ENCODE assay signal across 11 mouse cellular contexts in genomic region chr13:94064571-94064970, GRCm38 (mm10). TPM values are rescaled to one million over a fixed set of nuclear protein-coding genes. Genes with fewer than 3 reads are reported as not detected.
DNase-seq lines count a peak whose midpoint lies in the region; ATAC-seq and TF ChIP-seq lines count a peak whose summit lies in the region.
"Had no signal": no experiment of that assay in that cellular context is flagged by ENCODE, and none has a peak within 500 bp of the region (broad histone marks: within the 10 kb centered on the region; RNA-seq: fewer than 3 reads in every experiment).

No protein-coding gene starts in this region.

- no peak overlapping the region for H3K4me2 ChIP-seq in lung, postnatal 0 days (replicated peaks; ENCODE audit: low read depth, low read length)
- H3K4me2 ChIP-seq in intestine, embryonic 16.5 days (ENCODE audit: low read depth, low read length): no peak overlapping the region
- H3K4me2 ChIP-seq: heart, embryonic 13.5 days; stomach, embryonic 15.5 days had no signal

- no peaks in the 10 kb centered on the region for H3K27me3 ChIP-seq in kidney, adult 2 months (replicated peaks; ENCODE audit: control insufficient read depth, insufficient read depth, low read length)
- no peaks in the 10 kb centered on the region for H3K27me3 ChIP-seq in lung, postnatal 0 days (replicated peaks; ENCODE audit: insufficient read depth, low read length)
- H3K27me3 ChIP-seq in intestine, embryonic 16.5 days (replicated peaks; ENCODE audit: control insufficient read depth, insufficient read depth, low read length): no peaks in the 10 kb centered on the region
- H3K27me3 ChIP-seq: stomach, embryonic 15.5 days had no signal

- no peak overlapping the region for H3K27ac ChIP-seq in kidney, adult 2 months (ENCODE audit: insufficient read depth, low read depth, low read length)
- H3K27ac ChIP-seq in lung, postnatal 0 days (ENCODE audit: low read length): 0 out of 2 replicates have a peak overlapping the region, but pooled peaks have one; percentile 20
- H3K27ac ChIP-seq in intestine, embryonic 16.5 days (ENCODE audit: low read length): no peak overlapping the region
- H3K27ac ChIP-seq: heart, embryonic 13.5 days; stomach, embryonic 15.5 days had no signal

- TF ChIP-seq EP300 in lung, postnatal 0 days (IDR thresholded peaks at IDR 0.05): no peak

- peak; percentile 67 for ATAC-seq in lung, postnatal 0 days
- no peak for ATAC-seq in megakaryocyte, adult 5-6 weeks (ENCODE audit: poor library complexity, severe bottlenecking)
- no peak for ATAC-seq in frontal cortex, adult (ENCODE audit: low TSS enrichment)
- no peak for ATAC-seq in intestine, embryonic 16.5 days

- peaks cover 13% of the 10 kb centered on the region for H3K4me1 ChIP-seq in kidney, adult 2 months (ENCODE audit: control insufficient read depth, insufficient read depth, low read length)
- peaks cover 16% of the 10 kb centered on the region for H3K4me1 ChIP-seq in lung, postnatal 0 days (ENCODE audit: insufficient read depth, low read depth, low read length)
- peaks cover 22% of the 10 kb centered on the region for H3K4me1 ChIP-seq in intestine, embryonic 16.5 days (ENCODE audit: control insufficient read depth, insufficient read depth, low read length)

- DNase-seq in embryo, embryonic 10 days (ENCODE audit: low spot score): peak; percentile 81
- no peak for DNase-seq in embryo, embryonic 11 days
- peak; percentile 64 for DNase-seq in embryo, embryonic 10.5 days (ENCODE audit: low spot score)
- peak; percentile 84 for DNase-seq in kidney, adult 2 months
- DNase-seq in lung, postnatal 0 days (ENCODE audit: low spot score): peak; percentile 70
- DNase-seq: layer of hippocampus, postnatal 36 days had no signal

- no peaks in the 10 kb centered on the region for H3K36me3 ChIP-seq in kidney, adult 2 months (ENCODE audit: control insufficient read depth, insufficient read depth, low read length)
- no peaks in the 10 kb centered on the region for H3K36me3 ChIP-seq in lung, postnatal 0 days (ENCODE audit: insufficient read depth, low read length)
- no peaks in the 10 kb centered on the region for H3K36me3 ChIP-seq in intestine, embryonic 16.5 days (ENCODE audit: control insufficient read depth, insufficient read depth, low read length)
- H3K36me3 ChIP-seq: stomach, embryonic 15.5 days had no signal

- H3K9ac ChIP-seq in lung, postnatal 0 days (replicated peaks; ENCODE audit: low read depth): no peak overlapping the region
- no peak overlapping the region for H3K9ac ChIP-seq in intestine, embryonic 16.5 days (ENCODE audit: low read depth, low read length)
- H3K9ac ChIP-seq: stomach, embryonic 15.5 days had no signal

- WGBS in kidney, adult 2 months: 34% methylated on average over 7 of the region's 7 CpGs
- 20% methylated on average over 7 of the region's 7 CpGs for WGBS in lung, postnatal 0 days
- 41% methylated on average over 7 of the region's 7 CpGs for WGBS in intestine, embryonic 16.5 days

- H3K4me3 ChIP-seq in kidney, adult 2 months (ENCODE audit: insufficient read depth, low read depth, low read length): no peak overlapping the region
- H3K4me3 ChIP-seq in lung, postnatal 0 days (ENCODE audit: low read depth, low read length): no peak overlapping the region
- no peak overlapping the region for H3K4me3 ChIP-seq in intestine, embryonic 16.5 days (ENCODE audit: low read length)
- H3K4me3 ChIP-seq: heart, embryonic 13.5 days; stomach, embryonic 15.5 days had no signal

- H3K9me3 ChIP-seq in lung, postnatal 0 days (ENCODE audit: low read length): no peaks in the 10 kb centered on the region
- no peaks in the 10 kb centered on the region for H3K9me3 ChIP-seq in intestine, embryonic 16.5 days (ENCODE audit: control insufficient read depth, low read length)
- H3K9me3 ChIP-seq: stomach, embryonic 15.5 days had no signal

- no peak for TF ChIP-seq CTCF in kidney, adult 2 months (conservative IDR thresholded peaks at IDR 0.05; ENCODE audit: insufficient read depth, insufficient read length, low read depth, low read length)
- TF ChIP-seq CTCF in lung, postnatal 0 days (IDR thresholded peaks at IDR 0.05): no peak

- no peak for TF ChIP-seq POLR2A in kidney, adult 2 months (IDR thresholded peaks at IDR 0.05; ENCODE audit: low read depth, low read length)

RNA-seq across cellular contexts. Expression of gene Lhfpl2, which starts 7.0 kb away (rescaled TPM):
- 11.3 and 17.9 TPM in 2 replicates for polyA plus RNA-seq in kidney, adult 2 months (2012; rRNA removed)
- polyA plus RNA-seq in lung, postnatal 0 days (2015; fragmentation: Nextera tagmentation; extraction: Ambion mirVana): 19.9 and 21.4 TPM in 2 replicates
- total RNA-seq in megakaryocyte, adult 5-6 weeks (2015): 2.4 and 2.7 TPM in 2 replicates
- 2.9 and 3.9 TPM in 2 replicates for total RNA-seq in megakaryocyte, adult 5-6 weeks (2017)
- 15.1 and 15.4 TPM in 2 replicates for polyA plus RNA-seq in intestine, embryonic 16.5 days (2015; fragmentation: Nextera tagmentation; extraction: Ambion mirVana)
